Mouse (Mus musculus) heart, adult 2 months (tissue): Measurements from ENCODE around the gene Cebpb.

Experiments used
- CTCF ChIP-seq: fragments of 200-600 bp; IDR thresholded peaks from 2 replicates; pipeline ENCODE4 v1.8.1; 2022; ENCODE audit warnings: antibody characterized with exemption, mild to moderate bottlenecking, moderate library complexity
- EP300 ChIP-seq: fragments of 200-500 bp; IDR thresholded peaks from 2 replicates; pipeline ENCODE4 v1.6.1; 2011; ENCODE audit warnings: low read depth, low read length, control low read depth; ENCODE audit not compliant: insufficient read depth
- POLR2A ChIP-seq: fragments of 200-500 bp; IDR thresholded peaks from 2 replicates; pipeline ENCODE4 v1.6.1; 2011; ENCODE audit warnings: mild to moderate bottlenecking, low read depth, low read length, control low read depth; ENCODE audit not compliant: insufficient read depth

GRCm38 (mm10) chr2:167710574-167710973, 21.9 kb downstream of the Cebpb start:
- TF ChIP-seq CTCF (no peak), POLR2A (no peak), EP300 (no peak)
